In genomic region chr2:145266723-145267122, GRCm38 (mm10) we compare ENCODE assay signal across 19 mouse cellular contexts.
"Had no signal": no experiment of that assay in that cellular context is flagged by ENCODE, and none has a peak within 500 bp of the region (broad histone marks: within the 10 kb centered on the region; RNA-seq: fewer than 3 reads in every experiment).

No protein-coding gene starts in this region.

- H3K9me3 ChIP-seq: limb, embryonic 12.5 days; limb, embryonic 15.5 days; midbrain, embryonic 13.5 days; neural tube, embryonic 13.5 days had no signal

- H3K4me2 ChIP-seq: limb, embryonic 12.5 days; limb, embryonic 15.5 days; liver, embryonic 11.5 days; midbrain, embryonic 13.5 days; neural tube, embryonic 13.5 days had no signal

- DNase-seq: kidney, adult 2 months; kidney, postnatal 25 days; left cerebral cortex, postnatal 4 days; liver, postnatal 0 days; lung, postnatal 14 days; lung, postnatal 4 days; thymus, adult 2 months; thymus, postnatal 14 days; thymus, postnatal 4 days had no signal

- H3K4me1 ChIP-seq: limb, embryonic 12.5 days; limb, embryonic 15.5 days; midbrain, embryonic 13.5 days; neural tube, embryonic 13.5 days had no signal

- H3K4me3 ChIP-seq: limb, embryonic 12.5 days; limb, embryonic 15.5 days; midbrain, embryonic 13.5 days; myocyte; neural tube, embryonic 13.5 days had no signal

- H3K9ac ChIP-seq: limb, embryonic 12.5 days; limb, embryonic 15.5 days; liver, embryonic 14.5 days; liver, postnatal 0 days; midbrain, embryonic 13.5 days; neural tube, embryonic 13.5 days had no signal

- H3K27me3 ChIP-seq: limb, embryonic 12.5 days; limb, embryonic 15.5 days; midbrain, embryonic 13.5 days; neural tube, embryonic 13.5 days had no signal

- H3K27ac ChIP-seq: kidney, postnatal 0 days; limb, embryonic 12.5 days; limb, embryonic 15.5 days; liver, embryonic 14.5 days; midbrain, embryonic 13.5 days; neural tube, embryonic 13.5 days had no signal

- H3K36me3 ChIP-seq: limb, embryonic 12.5 days; limb, embryonic 15.5 days; midbrain, embryonic 13.5 days; neural tube, embryonic 13.5 days had no signal

- ATAC-seq: intestine, postnatal 0 days; liver, postnatal 0 days; midbrain, embryonic 13.5 days; midbrain, embryonic 16.5 days had no signal
